Mouse (Mus musculus): ENCODE data around the gene 2900026A02Rik.

DNA sequence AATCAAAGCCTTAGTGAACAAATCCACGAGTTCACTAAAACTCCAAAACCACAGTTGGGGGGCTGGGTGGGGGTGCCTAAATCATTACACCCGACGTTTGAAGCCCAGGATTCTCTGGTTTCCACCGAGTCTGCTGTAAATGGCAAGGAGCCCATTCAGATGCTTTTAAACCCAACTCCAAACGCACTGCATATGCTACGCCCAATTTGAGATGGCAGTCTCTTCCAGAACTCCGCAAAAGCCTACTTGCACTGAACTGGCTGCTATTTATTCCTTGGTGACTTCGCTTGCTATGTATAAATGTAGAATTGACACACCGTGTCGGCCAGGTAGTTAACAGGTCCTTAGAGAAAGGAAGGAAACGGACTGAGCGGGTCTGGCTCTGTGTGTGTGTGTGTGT lies 25.6 kb downstream of the 2900026A02Rik start:
- no peak for TF ChIP-seq POLR2A (IDR thresholded peaks at IDR 0.05; ENCODE audit: insufficient read depth, low read depth, low read length)
- no peak for TF ChIP-seq CTCF (IDR thresholded peaks at IDR 0.05)

All from heart, adult 2 months (tissue).